In the genomic region with DNA sequence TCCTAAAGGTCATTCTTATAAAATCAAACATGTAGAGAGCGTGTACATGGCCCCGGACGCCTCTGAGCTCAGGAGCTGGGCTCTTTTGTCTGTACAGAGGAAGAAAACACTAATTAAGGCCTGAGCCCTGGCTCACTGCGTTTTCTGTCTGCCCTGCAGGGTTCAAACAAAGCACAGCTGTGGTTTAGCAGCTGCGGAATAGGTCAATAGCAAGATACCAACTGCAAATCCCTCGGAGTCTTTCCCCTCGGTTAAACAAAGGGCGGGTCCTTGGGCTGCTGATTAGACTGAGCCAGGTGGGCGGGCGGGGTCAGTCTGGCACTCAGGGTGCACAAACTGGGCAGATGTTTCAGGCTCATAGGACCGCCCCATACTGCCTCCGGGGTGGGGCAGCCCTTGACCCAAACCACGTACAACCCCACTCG, we compare ENCODE assay signal across 10 mouse cellular contexts. TPM values are rescaled to one million over a fixed set of nuclear protein-coding genes. Genes with fewer than 3 reads are reported as not detected.
DNase-seq lines count a peak whose midpoint lies in the region; ATAC-seq and TF ChIP-seq lines count a peak whose summit lies in the region.
"Had no signal": no experiment of that assay in that cellular context is flagged by ENCODE, and none has a peak within 500 bp of the region (broad histone marks: within the 10 kb centered on the region; RNA-seq: fewer than 3 reads in every experiment).

No protein-coding gene starts in this region.

- ATAC-seq in lung, embryonic 14.5 days (ENCODE audit: insufficient read depth), result peak; percentile 65; the same call in 1 of the 2 replicates
- ATAC-seq in forebrain, embryonic 13.5 days, result peak; percentile 58; the same call in 1 of the 2 replicates
- ATAC-seq in liver, embryonic 14.5 days (ENCODE audit: insufficient read depth), result peak; percentile 50; the same call in 1 of the 2 replicates

- no peak for TF ChIP-seq CTCF in lung, embryonic 14.5 days (IDR thresholded peaks at IDR 0.05; ENCODE audit: low read depth)
- no peak for TF ChIP-seq CTCF in lung, adult 2 months (IDR thresholded peaks at IDR 0.05; ENCODE audit: insufficient read depth, low read length)
- TF ChIP-seq CTCF in liver, embryonic 14.5 days (IDR thresholded peaks at IDR 0.05; ENCODE audit: low read depth), result no peak
- TF ChIP-seq CTCF in heart, adult 2 months (IDR thresholded peaks at IDR 0.05), result no peak

- H3K4me3 ChIP-seq in lung, embryonic 14.5 days (ENCODE audit: low read depth, low read length), result no peak overlapping the region
- no peak overlapping the region for H3K4me3 ChIP-seq in lung, adult 2 months (replicated peaks; ENCODE audit: extremely low read depth, low read depth, low read length)
- no peak overlapping the region for H3K4me3 ChIP-seq in forebrain, embryonic 13.5 days
- no peak overlapping the region for H3K4me3 ChIP-seq in liver, embryonic 14.5 days (ENCODE audit: insufficient read depth in 1 of 2, low read depth in 2 of 2, low read length in 2 of 2)
- H3K4me3 ChIP-seq in heart, adult 2 months, result no peak overlapping the region

- H3K4me1 ChIP-seq in lung, embryonic 14.5 days (ENCODE audit: insufficient read depth), result no peaks in the 10 kb centered on the region
- no peaks in the 10 kb centered on the region for H3K4me1 ChIP-seq in lung, adult 2 months (ENCODE audit: control insufficient read depth, insufficient read depth, low read length)
- peaks cover 8% of the 10 kb centered on the region for H3K4me1 ChIP-seq in forebrain, embryonic 13.5 days
- H3K4me1 ChIP-seq in liver, embryonic 14.5 days (replicated peaks; ENCODE audit: control insufficient read depth in 2 of 2, insufficient read depth in 2 of 2, low read length in 1 of 2), result peaks cover 0 to 2% of the 10 kb centered on the region in 2 experiments; a peak in 1 of 4 replicates
- H3K4me1 ChIP-seq in heart, adult 2 months (ENCODE audit: control insufficient read depth, insufficient read depth, low read length), result no peaks in the 10 kb centered on the region

- H3K79me2 ChIP-seq in heart, adult 2 months (replicated peaks; ENCODE audit: control insufficient read depth, insufficient read depth, low read length), result no peaks in the 10 kb centered on the region

- no peak overlapping the region for H3K27ac ChIP-seq in lung, embryonic 14.5 days (ENCODE audit: low read depth)
- no peak overlapping the region for H3K27ac ChIP-seq in forebrain, embryonic 13.5 days
- H3K27ac ChIP-seq in liver, embryonic 14.5 days, result no peak overlapping the region
- H3K27ac ChIP-seq in heart, adult 2 months, result no peak overlapping the region

- H3K4me2 ChIP-seq in lung, embryonic 14.5 days, result no peak overlapping the region
- peak overlapping the region; percentile 19; the same call in 1 of the 2 replicates for H3K4me2 ChIP-seq in forebrain, embryonic 13.5 days
- no peak overlapping the region for H3K4me2 ChIP-seq in liver, embryonic 14.5 days (ENCODE audit: low read depth)

- 31% methylated on average over 14 of the region's 14 CpGs for WGBS in lung, embryonic 14.5 days
- 58% methylated on average over 14 of the region's 14 CpGs for whole genome bisulfite sequencing in lung, adult 2 months
- 8% methylated on average over 14 of the region's 14 CpGs for WGBS in forebrain, embryonic 13.5 days
- 24% methylated on average over 14 of the region's 14 CpGs for WGBS in liver, embryonic 14.5 days (ENCODE audit: insufficient replicate concordance)
- WGBS in heart, adult 2 months, result 71% methylated on average over 14 of the region's 14 CpGs

- H3K36me3 ChIP-seq in lung, embryonic 14.5 days (ENCODE audit: insufficient read depth), result no peaks in the 10 kb centered on the region
- H3K36me3 ChIP-seq in forebrain, embryonic 13.5 days (ENCODE audit: poor library complexity, severe bottlenecking), result no peaks in the 10 kb centered on the region
- no peaks in the 10 kb centered on the region for H3K36me3 ChIP-seq in liver, embryonic 14.5 days (replicated peaks; ENCODE audit: control insufficient read depth, insufficient read depth, low read depth)
- no peaks in the 10 kb centered on the region for H3K36me3 ChIP-seq in heart, adult 2 months (ENCODE audit: control insufficient read depth, insufficient read depth, low read length)

- peak; percentile 14 for DNase-seq in lung, embryonic 14.5 days
- DNase-seq in lung, adult 2 months, result no peak
- no peak for DNase-seq in liver, embryonic 14.5 days (ENCODE audit: low read depth in 3 of 3, low spot score in 3 of 3)
- DNase-seq in spleen, postnatal 10 days (ENCODE audit: low spot score in 2 of 2), result peak; percentile 10 to 66
- no peak for DNase-seq in heart, adult 2 months
- no peak for DNase-seq in heart, postnatal 4 days
- DNase-seq in cerebellum, adult 8-10 months, result no peak

- no peaks in the 10 kb centered on the region for H3K9me3 ChIP-seq in lung, embryonic 14.5 days (ENCODE audit: low read depth, low read length)
- no peaks in the 10 kb centered on the region for H3K9me3 ChIP-seq in forebrain, embryonic 13.5 days (replicated peaks)
- H3K9me3 ChIP-seq in liver, embryonic 14.5 days (ENCODE audit: control insufficient read depth, low read length), result no peaks in the 10 kb centered on the region

- intact Hi-C loops in heart, adult 2 months (cut with DNase I), result no loop called here

- no peak overlapping the region for H3K9ac ChIP-seq in lung, embryonic 14.5 days
- H3K9ac ChIP-seq in forebrain, embryonic 13.5 days, result no peak overlapping the region
- no peak overlapping the region for H3K9ac ChIP-seq in liver, embryonic 14.5 days (replicated peaks)
- H3K9ac ChIP-seq in heart, adult 2 months (ENCODE audit: low read depth, low read length), result no peak overlapping the region

- no peak for TF ChIP-seq POLR2A in lung, adult 2 months (IDR thresholded peaks at IDR 0.05; ENCODE audit: borderline replicate concordance, extremely low read depth, low read depth, low read length)
- no peak for TF ChIP-seq POLR2A in heart, adult 2 months (IDR thresholded peaks at IDR 0.05; ENCODE audit: insufficient read depth, low read depth, low read length)

- no peaks in the 10 kb centered on the region for H3K27me3 ChIP-seq in lung, embryonic 14.5 days (ENCODE audit: insufficient read depth, low read length)
- no peaks in the 10 kb centered on the region for H3K27me3 ChIP-seq in forebrain, embryonic 13.5 days
- H3K27me3 ChIP-seq in liver, embryonic 14.5 days (ENCODE audit: control insufficient read depth, insufficient read depth, low read length), result no peaks in the 10 kb centered on the region
- H3K27me3 ChIP-seq in heart, adult 2 months (ENCODE audit: control insufficient read depth, insufficient read depth, low read length), result no peaks in the 10 kb centered on the region

- no peak for TF ChIP-seq EP300 in liver, embryonic 14.5 days (IDR thresholded peaks at IDR 0.05; ENCODE audit: low read depth)
- no peak for TF ChIP-seq EP300 in heart, adult 2 months (IDR thresholded peaks at IDR 0.05; ENCODE audit: insufficient read depth, low read depth, low read length)

RNA-seq across cellular contexts. Expression of gene Pwwp2a, which starts 28.7 kb away (rescaled TPM):
- 40.3 and 47.1 TPM in 2 replicates for polyA plus RNA-seq in lung, embryonic 14.5 days (2014; fragmentation: Nextera tagmentation; extraction: Ambion mirVana)
- 10.6 and 16.0 TPM in 2 replicates for polyA plus RNA-seq in lung, adult 2 months (2012; rRNA removed)
- 28.4 and 28.5 TPM in 2 replicates for polyA plus RNA-seq in forebrain, embryonic 13.5 days (2015; fragmentation: Nextera tagmentation; extraction: Ambion mirVana)
- 12.3 and 15.7 TPM in 2 replicates for polyA plus RNA-seq in liver, embryonic 14.5 days (2012; rRNA removed)
- polyA plus RNA-seq in liver, embryonic 14.5 days (2014; fragmentation: Nextera tagmentation; extraction: Ambion mirVana), result 10.3 and 11.6 TPM in 2 replicates
- 10 to 100 TPM; 16.8 to 18.3 TPM for total RNA-seq in heart, adult 2 months (2021)
- polyA plus RNA-seq in heart, adult 2 months (2012; rRNA removed), result 7.4 and 12.1 TPM in 2 replicates
- total RNA-seq in heart, postnatal 4 days (2021), result 10 to 100 TPM; 38.7 to 39.4 TPM

RNA-seq across cellular contexts. Expression of gene Fabp6, which starts 51.7 kb away (rescaled TPM):
- polyA plus RNA-seq in lung, embryonic 14.5 days (2014; fragmentation: Nextera tagmentation; extraction: Ambion mirVana), result not detected in 2 replicates
- 0.34 TPM in 1 of 2 replicates, not detected in the other for polyA plus RNA-seq in lung, adult 2 months (2012; rRNA removed)
- polyA plus RNA-seq in forebrain, embryonic 13.5 days (2015; fragmentation: Nextera tagmentation; extraction: Ambion mirVana), result not detected in 2 replicates
- not detected in 2 replicates for polyA plus RNA-seq in liver, embryonic 14.5 days (2012; rRNA removed)
- not detected in 2 replicates for polyA plus RNA-seq in liver, embryonic 14.5 days (2014; fragmentation: Nextera tagmentation; extraction: Ambion mirVana)
- total RNA-seq in heart, adult 2 months (2021), result not detected
- not detected in 2 replicates for polyA plus RNA-seq in heart, adult 2 months (2012; rRNA removed)
- not detected for total RNA-seq in heart, postnatal 4 days (2021)
- total RNA-seq: MEL had no signal
- polyA plus RNA-seq: gonadal fat pad, adult 2 months had no signal

Comparison
In these comparisons a context has a peak if more than half of its experiments do, and no peak if none do; other contexts are left out.
1. DNase-seq: peak in lung, embryonic 14.5 days (single experiment) and spleen, postnatal 10 days (2 of 2); none in lung, adult 2 months (single experiment), liver, embryonic 14.5 days (0 of 3), heart, adult 2 months (0 of 2), heart, postnatal 4 days (single experiment) and cerebellum, adult 8-10 months (single experiment).
2. Peak in every context shown above with its lines, with median percentiles within 50 percentile points of each other: ATAC-seq.